Mouse (Mus musculus): ENCODE measurements around the gene Tmem107. TPM values are rescaled to one million over a fixed set of nuclear protein-coding genes. Genes with fewer than 3 reads are reported as not detected.
A peak's percentile ranks its signal among the peaks of the same experiment; 100 is the strongest.

The Tmem107 gene
- polyA plus RNA-seq, 1 experiment from 2014 or later: 14.5 TPM

- no peaks in the 10 kb centered on the region for H3K27me3 ChIP-seq (replicated peaks; ENCODE audit: control insufficient read depth, insufficient read depth, low read length)
- no peaks in the 10 kb centered on the region for H3K9me3 ChIP-seq (ENCODE audit: control insufficient read depth)
- H3K27ac ChIP-seq (ENCODE audit: low read depth, low read length): peak overlapping the region; percentile 99
- H3K36me3 ChIP-seq (ENCODE audit: control insufficient read depth, insufficient read depth): peaks cover 48% of the 10 kb centered on the region
- peak overlapping the region; percentile 84 for H3K9ac ChIP-seq (ENCODE audit: low read depth, low read length)
- TF ChIP-seq CTCF (IDR thresholded peaks at IDR 0.05; ENCODE audit: low read depth): peak; percentile 37
- H3K4me2 ChIP-seq (replicated peaks; ENCODE audit: low read depth): peak overlapping the region; percentile 85
- no peak for ATAC-seq
- H3K4me1 ChIP-seq (replicated peaks; ENCODE audit: control insufficient read depth, insufficient read depth, low read length): peaks cover 9% of the 10 kb centered on the region; the same call in 1 of the 2 replicates
- H3K4me3 ChIP-seq (ENCODE audit: low read depth, low read length): peak overlapping the region; percentile 56
- WGBS: 2% methylated on average over 23 of the region's 23 CpGs
Observed at GRCm38 (mm10) chr11:69099915-69100345, 29.3 kb downstream of the Tmem107 start.

DNA sequence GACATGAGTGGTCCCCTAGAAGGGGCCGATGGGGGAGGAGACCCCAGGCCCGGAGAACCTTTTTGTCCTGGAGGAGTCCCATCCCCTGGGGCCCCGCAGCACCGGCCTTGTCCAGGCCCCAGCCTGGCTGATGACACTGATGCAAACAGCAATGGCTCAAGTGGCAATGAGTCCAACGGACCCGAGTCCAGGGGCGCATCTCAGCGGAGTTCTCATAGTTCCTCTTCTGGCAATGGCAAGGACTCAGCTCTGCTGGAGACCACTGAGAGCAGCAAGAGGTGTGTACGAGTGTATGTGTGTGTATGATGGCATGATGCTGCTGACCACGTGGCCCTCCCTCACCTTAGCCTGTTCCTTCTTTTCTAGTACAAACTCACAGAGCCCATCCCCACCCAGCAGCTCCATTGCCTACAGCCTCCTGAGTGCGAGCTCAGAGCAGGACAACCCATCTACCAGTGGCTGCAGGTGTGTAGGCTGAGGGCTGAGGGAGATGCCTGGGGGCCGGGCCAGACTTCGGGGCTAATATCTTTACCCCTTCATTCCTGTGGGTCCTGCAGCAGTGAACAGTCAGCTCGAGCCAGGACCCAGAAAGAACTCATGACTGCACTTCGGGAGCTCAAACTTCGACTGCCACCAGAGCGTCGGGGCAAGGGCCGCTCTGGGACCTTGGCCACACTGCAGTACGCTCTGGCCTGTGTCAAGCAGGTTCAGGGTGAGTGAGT is 30.2 kb downstream of the Tmem107 start:
- WGBS: 90% methylated on average over 20 of the region's 20 CpGs
- peaks cover 57% of the 10 kb centered on the region for H3K36me3 ChIP-seq (ENCODE audit: control insufficient read depth, insufficient read depth)
- H3K27me3 ChIP-seq (replicated peaks; ENCODE audit: control insufficient read depth, insufficient read depth, low read length): no peaks in the 10 kb centered on the region
- H3K9ac ChIP-seq (ENCODE audit: low read depth, low read length): no peak overlapping the region
- no peak for TF ChIP-seq CTCF (IDR thresholded peaks at IDR 0.05; ENCODE audit: low read depth)
- H3K4me2 ChIP-seq (replicated peaks; ENCODE audit: low read depth): peak overlapping the region; percentile 85
- ATAC-seq: no peak
- H3K9me3 ChIP-seq (ENCODE audit: control insufficient read depth): no peaks in the 10 kb centered on the region
- H3K4me1 ChIP-seq (replicated peaks; ENCODE audit: control insufficient read depth, insufficient read depth, low read length): peaks cover 9% of the 10 kb centered on the region; the same call in 1 of the 2 replicates
- H3K4me3 ChIP-seq (ENCODE audit: low read depth, low read length): no peak overlapping the region
- no peak overlapping the region for H3K27ac ChIP-seq (ENCODE audit: low read depth, low read length)

GRCm38 (mm10) chr11:69101604-69102402 is 31.2 kb downstream of the Tmem107 start:
- TF ChIP-seq CTCF (IDR thresholded peaks at IDR 0.05; ENCODE audit: low read depth): no peak
- Histone ChIP-seq H3K27me3 (replicated peaks; ENCODE audit: control insufficient read depth, insufficient read depth, low read length) (no peaks in the 10 kb centered on the region), H3K4me3 (ENCODE audit: low read depth, low read length) (no peak overlapping the region), H3K4me2 (replicated peaks; ENCODE audit: low read depth) (no peak overlapping the region), H3K36me3 (ENCODE audit: control insufficient read depth, insufficient read depth) (peaks cover 67% of the 10 kb centered on the region), H3K4me1 (replicated peaks; ENCODE audit: control insufficient read depth, insufficient read depth, low read length) (peaks cover 9% of the 10 kb centered on the region; the same call in 1 of the 2 replicates), H3K27ac (ENCODE audit: low read depth, low read length) (no peak overlapping the region), H3K9ac (ENCODE audit: low read depth, low read length) (no peak overlapping the region), H3K9me3 (ENCODE audit: control insufficient read depth) (no peaks in the 10 kb centered on the region)
- no peak for ATAC-seq
- 89% methylated on average over 21 of the region's 21 CpGs for WGBS

DNA sequence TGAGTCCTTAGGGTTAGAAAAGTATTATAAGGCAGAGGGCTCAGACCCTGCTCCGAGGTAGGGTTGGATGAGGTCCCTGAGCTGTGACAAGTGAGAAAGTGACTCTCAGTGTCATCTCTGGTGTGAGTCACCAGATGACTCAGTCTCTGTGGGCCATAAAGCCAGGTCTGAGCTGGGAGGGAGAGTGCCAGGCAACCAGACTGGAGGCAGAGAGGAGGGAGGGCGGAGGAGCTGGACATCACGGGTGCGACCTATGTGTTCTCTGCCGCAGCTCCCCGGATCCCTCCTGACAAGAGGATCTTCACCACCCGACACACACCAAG is 31.8 kb downstream of the Tmem107 start:
- Histone ChIP-seq H3K27me3 (replicated peaks; ENCODE audit: control insufficient read depth, insufficient read depth, low read length) (no peaks in the 10 kb centered on the region), H3K4me2 (replicated peaks; ENCODE audit: low read depth) (no peak overlapping the region), H3K4me3 (ENCODE audit: low read depth, low read length) (no peak overlapping the region), H3K9me3 (ENCODE audit: control insufficient read depth) (no peaks in the 10 kb centered on the region), H3K4me1 (replicated peaks; ENCODE audit: control insufficient read depth, insufficient read depth, low read length) (peaks cover 9% of the 10 kb centered on the region; the same call in 1 of the 2 replicates), H3K9ac (ENCODE audit: low read depth, low read length) (no peak overlapping the region), H3K36me3 (ENCODE audit: control insufficient read depth, insufficient read depth) (peaks cover 73% of the 10 kb centered on the region), H3K27ac (ENCODE audit: low read depth, low read length) (no peak overlapping the region)
- WGBS: 76% methylated on average over 7 of the region's 7 CpGs
- no peak for ATAC-seq
- no peak for TF ChIP-seq CTCF (IDR thresholded peaks at IDR 0.05; ENCODE audit: low read depth)

DNA sequence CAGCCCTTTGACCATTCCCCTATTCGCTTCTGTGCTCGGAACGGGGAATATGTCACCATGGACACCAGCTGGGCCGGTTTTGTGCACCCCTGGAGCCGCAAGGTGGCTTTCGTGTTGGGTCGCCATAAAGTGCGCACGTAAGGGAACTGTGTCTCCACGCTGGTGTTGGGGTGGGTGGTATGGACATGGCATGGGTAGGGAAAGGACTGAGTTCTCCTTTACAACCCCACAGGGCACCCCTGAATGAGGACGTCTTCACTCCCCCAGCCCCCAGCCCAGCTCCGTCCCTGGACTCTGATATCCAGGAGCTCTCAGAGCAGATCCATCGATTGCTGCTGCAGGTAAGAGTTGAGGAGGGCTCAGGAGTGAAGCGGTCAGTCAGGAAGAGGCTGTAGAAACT is 32.5 kb downstream of the Tmem107 start:
- Histone ChIP-seq H3K4me2 (replicated peaks; ENCODE audit: low read depth) (no peak overlapping the region), H3K36me3 (ENCODE audit: control insufficient read depth, insufficient read depth) (peaks cover 80% of the 10 kb centered on the region), H3K27me3 (replicated peaks; ENCODE audit: control insufficient read depth, insufficient read depth, low read length) (no peaks in the 10 kb centered on the region), H3K4me1 (replicated peaks; ENCODE audit: control insufficient read depth, insufficient read depth, low read length) (peaks cover 5% of the 10 kb centered on the region; the same call in 1 of the 2 replicates), H3K9me3 (ENCODE audit: control insufficient read depth) (no peaks in the 10 kb centered on the region), H3K9ac (ENCODE audit: low read depth, low read length) (no peak overlapping the region), H3K4me3 (ENCODE audit: low read depth, low read length) (no peak overlapping the region), H3K27ac (ENCODE audit: low read depth, low read length) (no peak overlapping the region)
- WGBS: 94% methylated on average over 14 of the region's 14 CpGs
- ATAC-seq: no peak
- TF ChIP-seq CTCF (IDR thresholded peaks at IDR 0.05; ENCODE audit: low read depth): no peak
